Mouse (Mus musculus): ENCODE data around the gene Gucy1b2.

- no peak for TF ChIP-seq MYOD1 (IDR thresholded peaks at IDR 0.05; ENCODE audit: control insufficient read depth in 1 of 3, insufficient read length in 2 of 3, low read depth in 2 of 3)
- TF ChIP-seq USF1 (IDR thresholded peaks at IDR 0.05; ENCODE audit: low read depth): no peak
- TF ChIP-seq CEBPB (IDR thresholded peaks at IDR 0.05; ENCODE audit: insufficient read depth, poor library complexity, severe bottlenecking): no peak
- no peak for TF ChIP-seq POLR2AphosphoS2 (IDR thresholded peaks at IDR 0.05; ENCODE audit: insufficient read length, low read depth)
- TF ChIP-seq POLR2A (IDR thresholded peaks at IDR 0.05; ENCODE audit: insufficient read length, low read depth): no peak
- TF ChIP-seq REST (IDR thresholded peaks at IDR 0.05; ENCODE audit: insufficient read depth, insufficient read length): no peak
- no peak for TF ChIP-seq TCF12 (IDR thresholded peaks at IDR 0.05; ENCODE audit: insufficient read depth, poor library complexity, severe bottlenecking)
- no peak for TF ChIP-seq MAX (IDR thresholded peaks at IDR 0.05; ENCODE audit: low read depth)
- TF ChIP-seq E2F4 (IDR thresholded peaks at IDR 0.05; ENCODE audit: insufficient read depth): no peak
Observed at GRCm38 (mm10) chr14:62416742-62417134, 39.4 kb downstream of the Gucy1b2 start.
